Mouse (Mus musculus) liver, adult (tissue): ENCODE data around the gene Erbb3.

Source experiments
- GATA4 ChIP-seq: IDR thresholded peaks from 2 replicates; pipeline ENCODE4 v1.6.1; 2014; ENCODE audit warnings: mild to moderate bottlenecking, low read length; ENCODE audit not compliant: insufficient replicate concordance

Erbb3 gene

GRCm38 (mm10) chr10:128613154-128613440, 23.6 kb upstream of the Erbb3 start:
- TF ChIP-seq GATA4: no peak

GRCm38 (mm10) chr10:128612433-128613153, 23.1 kb upstream of the Erbb3 start:
- no peak for TF ChIP-seq GATA4

GRCm38 (mm10) chr10:128606483-128606882, 17.0 kb upstream of the Erbb3 start:
- no peak for TF ChIP-seq GATA4

GRCm38 (mm10) chr10:128602470-128603128, 13.1 kb upstream of the Erbb3 start:
- TF ChIP-seq GATA4: peak; percentile 39; the same call in 1 of the 2 replicates

- TF ChIP-seq GATA4: no peak
Measured at GRCm38 (mm10) chr10:128601499-128601898, 12.0 kb upstream of the Erbb3 start.

- peak; percentile 74; the same call in 1 of the 2 replicates for TF ChIP-seq GATA4
Measured at GRCm38 (mm10) chr10:128598476-128598875, 9.0 kb upstream of the Erbb3 start.

DNA sequence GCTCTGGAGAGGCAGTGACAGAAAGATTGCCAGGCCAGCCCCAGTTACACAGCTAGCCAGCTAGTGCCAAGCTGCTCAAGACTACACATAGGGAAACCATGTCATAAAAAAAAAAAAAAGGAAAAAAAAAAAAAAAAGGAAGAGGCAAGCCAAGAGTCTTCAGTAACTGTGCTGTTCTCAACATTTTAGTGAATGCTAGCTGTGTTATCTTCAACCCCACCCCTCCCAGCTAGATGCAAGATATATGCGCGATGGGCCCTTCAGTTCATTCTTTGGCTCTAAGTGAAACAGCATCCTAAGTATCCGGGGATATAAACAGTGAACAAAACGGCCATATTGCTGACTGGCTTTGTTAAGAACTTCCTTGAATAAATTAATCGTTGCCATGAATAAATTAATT, 3.3 kb upstream of the Erbb3 start:
- TF ChIP-seq GATA4: no peak

GRCm38 (mm10) chr10:128591436-128591835, 2.0 kb upstream of the Erbb3 start:
- TF ChIP-seq GATA4: no peak

DNA sequence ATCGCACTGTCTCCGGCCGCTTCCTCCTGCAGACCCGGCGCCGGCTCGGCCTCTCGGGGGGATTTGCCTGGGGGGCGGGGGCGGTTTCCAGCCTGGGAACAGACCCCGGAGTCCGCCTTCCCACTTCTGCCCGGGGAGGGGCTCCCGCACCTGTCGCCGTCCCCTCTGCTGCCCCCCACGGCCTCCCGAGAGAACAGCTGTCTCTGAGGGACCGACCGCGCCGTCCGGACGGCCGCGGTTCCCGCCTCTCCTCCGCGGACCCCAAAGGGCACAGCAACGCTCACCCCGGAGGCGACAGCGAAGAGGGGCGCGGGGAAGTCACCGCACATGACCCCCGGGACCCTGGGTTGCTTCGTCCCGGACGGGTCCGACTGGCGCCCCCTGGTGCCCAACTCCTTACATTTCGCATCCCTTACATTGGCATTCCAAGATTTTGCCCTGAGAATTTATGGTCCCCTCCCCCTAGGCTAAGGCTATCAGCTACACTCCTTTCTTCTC, 790 bp upstream of the Erbb3 start:
- TF ChIP-seq GATA4: no peak

GRCm38 (mm10) chr10:128588775-128589463, 533 bp downstream of the Erbb3 start:
- TF ChIP-seq GATA4: no peak

DNA sequence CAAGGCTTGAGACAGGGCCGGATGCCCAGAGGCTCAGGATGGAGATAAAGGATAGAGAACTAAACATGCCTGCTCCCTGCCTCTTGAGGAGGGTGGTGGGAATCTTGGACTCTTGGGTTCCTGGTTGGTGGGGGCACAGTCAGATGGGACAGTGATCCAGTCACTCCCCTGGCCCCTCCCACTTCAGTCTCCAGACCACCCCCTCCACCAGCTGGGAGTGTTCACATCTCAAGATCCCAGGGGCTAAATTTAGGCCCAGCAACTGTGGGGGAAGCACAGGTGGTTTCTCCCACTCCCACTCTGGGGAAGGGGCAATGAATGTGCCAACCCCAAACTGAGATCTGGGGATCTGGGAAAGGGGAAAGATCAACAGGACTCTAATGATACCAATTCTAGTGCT, 1.3 kb downstream of the Erbb3 start:
- no peak for TF ChIP-seq GATA4

- no peak for TF ChIP-seq GATA4
Measured at GRCm38 (mm10) chr10:128587697-128588096, 1.8 kb downstream of the Erbb3 start.

DNA sequence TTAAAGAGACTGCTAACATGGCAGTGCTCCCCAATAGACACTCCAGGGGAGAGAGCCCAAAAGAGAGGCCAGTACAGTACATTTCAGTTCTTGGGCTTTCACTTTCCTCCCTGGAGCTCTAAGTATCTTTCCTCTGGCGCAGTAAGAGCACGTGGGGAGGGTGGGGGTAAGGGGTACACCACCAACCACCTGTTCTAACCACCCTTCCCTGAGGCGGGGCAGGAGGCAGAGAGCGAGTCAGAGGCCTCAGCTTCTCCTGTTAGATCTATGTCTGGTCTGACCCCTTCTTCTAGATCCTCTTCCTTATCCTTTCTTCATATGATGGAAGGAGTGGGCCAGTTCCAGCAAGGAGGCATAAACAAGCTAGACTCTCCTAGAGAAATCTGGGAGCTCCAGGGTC, 2.3 kb downstream of the Erbb3 start:
- TF ChIP-seq GATA4: no peak

DNA sequence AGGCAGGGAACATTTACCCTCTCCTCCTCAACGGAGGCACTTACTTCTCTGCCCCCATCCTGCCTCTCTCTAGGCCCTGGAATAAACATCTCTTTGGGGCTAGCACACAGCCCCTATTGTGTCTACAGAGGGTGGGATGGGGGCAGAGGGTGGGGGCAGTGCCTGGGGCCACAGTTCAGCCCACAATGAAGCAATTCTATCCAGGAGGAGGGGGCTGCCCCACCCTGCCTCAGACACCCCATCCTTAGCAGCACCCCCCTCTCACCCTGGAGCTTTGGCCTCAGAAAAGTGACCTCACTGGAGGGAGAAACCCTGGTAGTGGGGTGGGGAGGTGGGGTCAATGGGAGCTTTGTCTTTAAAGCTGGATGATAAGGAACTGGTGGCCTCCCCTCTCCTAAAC, 2.9 kb downstream of the Erbb3 start:
- no peak for TF ChIP-seq GATA4

DNA sequence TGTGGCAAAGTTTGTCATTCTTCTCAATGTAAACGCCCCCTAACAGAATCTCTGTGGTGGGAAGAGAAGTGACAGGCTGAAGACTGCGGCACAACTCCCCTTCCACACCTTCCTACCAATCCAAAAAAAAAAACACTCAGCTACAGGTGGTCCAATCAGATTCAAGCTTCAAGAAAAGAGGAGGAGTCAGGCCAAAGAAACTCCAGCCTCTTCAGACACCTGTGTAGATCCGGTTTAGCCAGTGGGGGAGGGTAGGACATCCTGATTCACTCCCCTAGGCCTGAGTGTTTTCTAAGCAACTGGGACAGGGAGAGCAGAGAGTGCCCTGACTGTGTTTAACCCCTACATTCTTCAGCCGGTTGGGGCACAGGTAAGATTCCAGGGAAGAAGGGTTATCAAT, 5.1 kb downstream of the Erbb3 start:
- TF ChIP-seq GATA4: no peak

GRCm38 (mm10) chr10:128583644-128584043, 5.8 kb downstream of the Erbb3 start:
- no peak for TF ChIP-seq GATA4

GRCm38 (mm10) chr10:128579731-128580130, 9.7 kb downstream of the Erbb3 start:
- TF ChIP-seq GATA4: no peak

- no peak for TF ChIP-seq GATA4
Measured at GRCm38 (mm10) chr10:128579298-128579697, 10.2 kb downstream of the Erbb3 start.
